Mouse (Mus musculus) ZHBTc4 (cell line): ENCODE data around the gene Ccdc57.
"Not testable (repeated sequence)": the region's sequence is repeated elsewhere in the genome, so short reads cannot be mapped to it uniquely, and the experiment has no call there.

Source experiments
- DNase-seq: peaks from one replicate; pipeline ENCODE4 v3.0.0-alpha.2; 2011; ENCODE audit warnings: low read depth, low spot score

Gene Ccdc57

DNA sequence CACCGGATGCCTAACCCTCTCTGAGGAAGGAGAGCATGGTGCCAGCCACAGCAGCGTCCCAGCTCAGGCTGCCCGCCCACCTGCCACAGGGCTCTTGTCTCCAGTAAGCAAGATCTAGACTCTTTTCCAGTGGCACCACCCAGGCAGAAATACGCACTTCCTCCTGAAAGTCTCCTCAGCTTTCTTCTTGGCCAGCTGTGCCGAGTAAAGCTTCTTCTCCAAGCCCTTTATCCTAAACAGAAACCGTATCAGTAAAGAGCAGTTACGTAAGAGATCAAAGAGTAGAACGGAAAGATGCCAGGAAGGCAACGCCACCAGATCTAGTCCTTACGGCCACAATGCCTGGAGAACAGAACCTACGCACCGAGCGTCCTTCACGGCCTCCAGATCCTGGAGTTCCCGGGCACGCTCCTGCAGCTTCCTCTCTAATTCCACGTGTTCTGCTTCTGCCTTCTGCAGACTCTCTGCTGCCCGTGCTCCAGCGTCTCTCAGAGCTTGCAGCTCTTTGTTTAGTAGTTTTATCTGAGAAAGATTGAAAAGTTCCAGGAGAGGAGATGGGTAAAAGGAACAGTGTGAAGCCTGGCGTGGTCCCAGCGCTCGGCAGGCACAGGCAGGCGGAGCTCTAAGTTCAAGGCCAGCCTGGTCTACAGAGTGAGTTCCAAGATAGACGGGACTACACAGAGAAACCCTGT is 29.4 kb downstream of the Ccdc57 start:
- peak; percentile 21 for DNase-seq

- DNase-seq, result peak; percentile 72
These were observed 30.1 kb downstream of the Ccdc57 start for GRCm38 (mm10) chr11:120902487-120903142.

- DNase-seq, result peak; percentile 61
These were observed 30.8 kb downstream of the Ccdc57 start for GRCm38 (mm10) chr11:120901729-120902486.

GRCm38 (mm10) chr11:120900276-120901244 is 32.1 kb downstream of the Ccdc57 start:
- DNase-seq, result no peak

GRCm38 (mm10) chr11:120898114-120898548 is 34.5 kb downstream of the Ccdc57 start:
- no peak for DNase-seq

DNA sequence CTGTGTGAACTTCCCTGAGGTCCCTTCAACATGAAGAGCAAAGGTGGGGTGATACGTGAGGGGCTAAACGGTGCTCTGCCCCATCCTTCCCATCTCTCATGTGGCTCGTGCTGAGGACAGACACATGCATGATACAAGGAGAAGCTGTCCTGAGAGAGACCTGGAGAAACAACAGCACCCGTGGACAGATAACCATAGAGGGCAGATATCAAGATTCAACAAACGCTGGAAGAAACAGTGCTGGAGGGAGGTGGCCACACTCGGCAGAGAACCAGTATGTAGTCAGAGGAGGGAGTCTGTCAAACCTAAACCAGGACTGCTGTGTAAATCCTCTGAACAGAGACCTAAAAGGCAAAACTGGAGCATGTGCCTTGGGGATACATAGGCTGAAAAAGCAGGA is 37.2 kb downstream of the Ccdc57 start:
- no peak for DNase-seq

DNA sequence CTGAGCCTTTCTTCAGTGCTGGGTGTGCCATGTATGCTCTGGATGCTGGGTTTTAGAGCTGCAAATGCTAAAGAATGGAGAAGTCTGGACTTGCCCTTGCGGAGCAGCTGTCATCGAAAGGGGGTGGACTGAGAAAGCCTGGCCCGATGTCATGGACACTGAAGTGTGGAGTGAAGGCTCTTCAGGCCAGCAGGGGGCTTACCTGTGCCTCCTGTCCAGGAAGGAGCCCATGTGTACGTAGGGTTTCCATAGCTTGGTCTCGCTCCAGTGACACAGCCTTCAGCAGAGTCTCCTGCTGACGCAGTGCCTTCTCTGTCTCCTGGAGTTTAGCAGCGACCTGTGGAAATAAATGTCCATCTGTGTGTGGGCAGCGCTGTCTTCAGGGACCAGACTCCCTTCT is 38.3 kb downstream of the Ccdc57 start:
- DNase-seq, result no peak

DNA sequence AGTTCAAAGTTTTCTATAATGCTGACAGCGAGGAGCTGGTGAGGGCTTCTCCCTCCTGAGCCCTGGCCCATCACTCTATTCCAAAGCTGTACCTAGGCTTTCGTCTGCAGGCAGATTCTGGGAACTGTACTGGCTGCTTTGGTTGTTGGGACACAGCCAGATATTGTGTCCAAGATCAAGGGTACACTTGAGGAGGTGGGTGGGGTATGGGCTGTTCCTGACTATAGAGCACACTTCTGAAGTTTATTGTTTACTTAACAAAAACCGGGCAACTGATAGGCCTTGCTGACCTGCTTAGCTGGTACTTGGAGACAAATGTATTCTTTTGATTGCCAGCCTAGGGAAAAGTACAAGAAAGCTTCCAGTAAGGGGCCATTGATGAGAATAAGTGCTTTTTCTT is 43.5 kb downstream of the Ccdc57 start:
- DNase-seq, result no peak

GRCm38 (mm10) chr11:120888718-120889117 is 44.0 kb downstream of the Ccdc57 start:
- DNase-seq, result no peak

GRCm38 (mm10) chr11:120887502-120887901 is 45.2 kb downstream of the Ccdc57 start:
- DNase-seq, result peak; percentile 30

GRCm38 (mm10) chr11:120886462-120886861 is 46.2 kb downstream of the Ccdc57 start:
- DNase-seq, result no peak

GRCm38 (mm10) chr11:120883601-120884000 is 49.1 kb downstream of the Ccdc57 start:
- no peak for DNase-seq

DNA sequence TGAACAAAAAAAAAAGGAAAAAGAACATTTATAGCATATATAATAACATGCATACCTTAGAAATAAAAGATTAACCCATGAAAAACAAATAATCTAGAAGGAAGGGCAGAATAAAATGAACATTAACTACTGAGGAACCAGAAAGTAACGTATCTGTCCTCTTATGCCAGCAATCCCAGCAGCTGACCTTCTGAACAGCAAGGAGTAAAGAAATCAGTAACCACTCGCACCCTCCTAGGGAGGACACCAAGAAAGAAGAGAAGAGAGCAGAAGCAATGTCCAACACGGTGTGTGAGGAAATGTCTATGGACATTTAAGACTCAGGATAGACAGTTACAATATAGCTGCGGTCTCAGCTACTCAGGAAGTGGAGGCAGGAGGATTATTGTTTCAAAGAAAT is 49.7 kb downstream of the Ccdc57 start:
- DNase-seq, result no peak

- no peak for DNase-seq
These were observed 59.5 kb downstream of the Ccdc57 start for GRCm38 (mm10) chr11:120873206-120873605.

GRCm38 (mm10) chr11:120871521-120871920 is 61.2 kb downstream of the Ccdc57 start:
- DNase-seq, result no peak

DNA sequence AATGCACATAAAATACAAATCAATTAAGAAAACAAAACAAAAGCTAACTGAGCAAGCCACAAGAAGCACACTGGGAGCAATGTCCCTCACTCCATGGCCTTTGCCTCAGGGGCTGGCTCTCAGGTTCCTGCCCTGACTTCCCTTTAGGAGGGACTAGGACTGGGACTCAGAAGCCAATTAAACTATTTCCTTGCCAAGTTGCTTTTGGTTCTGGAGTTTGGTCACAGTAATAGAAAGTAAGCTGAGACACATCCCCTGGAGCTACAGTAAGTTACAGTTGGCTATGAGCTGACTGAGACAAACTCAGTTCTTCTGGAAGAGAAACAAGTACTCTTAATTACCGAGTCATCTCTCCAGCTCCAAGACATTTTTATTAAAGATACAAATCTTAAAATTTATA is 66.9 kb downstream of the Ccdc57 start:
- no peak for DNase-seq

DNA sequence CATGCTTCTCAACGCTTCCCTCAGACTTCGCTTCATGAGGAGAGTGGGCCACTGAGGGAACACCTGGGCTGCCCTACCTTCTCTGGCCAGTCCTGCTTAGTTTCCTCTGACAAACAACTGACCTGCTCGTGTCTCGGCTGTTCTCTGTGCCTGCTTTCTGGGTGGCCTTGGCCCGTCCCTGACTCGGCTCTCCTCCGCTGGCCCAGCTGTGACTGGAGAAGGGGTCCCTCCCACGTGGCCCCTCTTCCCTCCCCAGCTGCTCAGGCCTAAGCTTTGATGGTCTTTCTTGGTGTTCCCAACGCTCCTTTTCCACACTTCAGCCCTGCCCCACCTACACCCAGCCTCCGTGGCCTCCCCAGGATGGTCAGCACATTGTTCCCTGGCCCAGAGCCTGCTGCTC is 69.9 kb downstream of the Ccdc57 start:
- no peak for DNase-seq

GRCm38 (mm10) chr11:120855938-120856337 is 76.7 kb downstream of the Ccdc57 start:
- not testable (repeated sequence) for DNase-seq

GRCm38 (mm10) chr11:120853788-120854187 is 78.9 kb downstream of the Ccdc57 start:
- peak; percentile 53 for DNase-seq

DNA sequence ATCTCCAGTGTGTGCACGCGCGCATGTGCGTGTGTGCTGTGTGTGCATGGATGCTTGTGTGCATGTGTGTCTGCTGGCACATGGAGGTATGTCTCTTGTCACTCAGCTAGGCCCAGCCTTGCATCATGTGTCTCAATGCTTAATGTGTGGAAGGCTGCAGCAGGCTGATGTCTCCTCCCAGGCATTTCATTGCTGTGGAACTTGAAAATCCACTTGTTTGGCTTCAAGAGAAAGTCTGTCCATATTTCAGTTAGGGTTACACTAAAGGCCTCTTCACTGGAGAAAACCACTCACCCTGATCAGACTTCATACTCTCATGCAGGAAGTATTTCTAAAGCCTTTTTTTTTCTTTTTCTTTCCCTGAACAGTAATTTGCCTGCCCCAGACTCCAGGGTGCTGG is 79.5 kb downstream of the Ccdc57 start:
- DNase-seq, result no peak
